Mouse (Mus musculus): ENCODE measurements around the gene Misp.

DNA sequence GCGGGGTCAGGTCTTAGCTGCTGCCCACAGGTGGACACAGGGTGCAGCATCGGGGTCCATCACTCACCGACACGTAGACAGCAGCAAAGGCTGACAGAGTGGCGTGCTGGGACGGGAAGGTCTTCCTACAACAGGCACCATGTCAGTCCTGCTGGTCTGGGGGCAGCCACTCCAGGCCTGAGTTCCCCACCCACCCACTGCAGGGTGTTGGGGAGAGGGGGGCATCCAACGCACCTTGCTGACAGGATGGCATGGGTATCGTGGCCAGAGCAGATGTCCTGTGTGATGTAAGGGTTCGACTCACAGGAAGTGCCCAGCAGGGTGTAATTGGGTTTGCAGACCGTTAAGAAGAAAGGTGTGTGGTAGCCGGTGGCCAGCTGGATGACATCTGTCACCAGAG lies 45.8 kb downstream of the Misp start:
- no peak for TF ChIP-seq CTCF (IDR thresholded peaks at IDR 0.05; ENCODE audit: borderline replicate concordance, insufficient read depth, low read depth, low read length)
- TF ChIP-seq POLR2A (IDR thresholded peaks at IDR 0.05; ENCODE audit: borderline replicate concordance, insufficient read depth, low read length) = no peak

All from cerebellum, adult 2 months (tissue).